Mouse (Mus musculus): Measurements from ENCODE around the gene Ero1lb.

DNA sequence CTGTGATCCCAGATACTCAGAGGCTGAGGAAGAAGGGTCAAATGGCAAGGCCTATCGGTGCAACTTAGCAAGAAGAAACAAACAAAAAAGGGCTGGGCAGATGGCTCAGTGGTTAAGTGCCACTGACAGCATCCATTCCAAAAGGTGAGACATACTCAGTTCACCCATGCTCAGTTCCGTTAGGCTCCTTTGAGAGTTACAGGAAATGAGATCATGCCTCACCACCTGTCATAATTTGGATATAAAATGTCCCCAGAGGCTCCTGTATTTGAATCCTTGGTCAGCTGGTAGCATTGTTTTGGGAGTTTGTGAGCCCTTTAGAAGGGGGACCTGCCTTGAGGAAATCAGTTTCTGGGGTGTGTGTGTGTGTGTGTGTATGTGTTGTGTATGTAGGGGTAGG, 3.9 kb upstream of the Ero1lb start:
- TF ChIP-seq CTCF (IDR thresholded peaks at IDR 0.05; ENCODE audit: borderline replicate concordance, insufficient read depth, low read depth, low read length) = no peak
- no peak for TF ChIP-seq POLR2A (IDR thresholded peaks at IDR 0.05; ENCODE audit: borderline replicate concordance, insufficient read depth, low read length)

Data from cerebellum, adult 2 months (tissue).